Mouse (Mus musculus): ENCODE results near the gene Serpina16.

The Serpina16 gene

GRCm38 (mm10) chr12:103656848-103657626 lies 18.9 kb downstream of the Serpina16 start, which contains the start of gene Serpina6:
Gene Serpina6 (minus strand): TSS chr12:103657212.
- DNase-seq: no peak

GRCm38 (mm10) chr12:103655123-103656044 lies 20.6 kb downstream of the Serpina16 start:
- DNase-seq: no peak

- no peak for DNase-seq
These were observed 22.1 kb downstream of the Serpina16 start for GRCm38 (mm10) chr12:103653836-103654235.

GRCm38 (mm10) chr12:103646314-103646713 lies 29.6 kb downstream of the Serpina16 start:
- DNase-seq: no peak

GRCm38 (mm10) chr12:103644601-103645000 lies 31.3 kb downstream of the Serpina16 start:
- no peak for DNase-seq

- DNase-seq: no peak
These were observed 32.1 kb downstream of the Serpina16 start for GRCm38 (mm10) chr12:103643818-103644217.

- DNase-seq: peak; percentile 39 to 88
These were observed 32.6 kb downstream of the Serpina16 start for GRCm38 (mm10) chr12:103643336-103643735.

- DNase-seq: no peak
These were observed 40.1 kb downstream of the Serpina16 start for GRCm38 (mm10) chr12:103635846-103636245.

GRCm38 (mm10) chr12:103634430-103634829 lies 41.5 kb downstream of the Serpina16 start:
- DNase-seq: no peak

GRCm38 (mm10) chr12:103631203-103631612 lies 44.7 kb downstream of the Serpina16 start, which contains the start of gene Serpina10:
Gene Serpina10 (minus strand): TSS chr12:103631444.
- DNase-seq: no peak
